Mouse (Mus musculus) forebrain, embryonic 14.5 days (tissue): ENCODE measurements around the gene Supt4a. TPM values are rescaled to one million over a fixed set of nuclear protein-coding genes. Genes with fewer than 3 reads are reported as not detected.

Source experiments
- ATAC-seq: fragments of 200-750 bp; cut with Nextera tagmentation; 2 replicates; pipeline ENCODE4 v1.8.0; 2017; ENCODE audit warnings: mild to moderate bottlenecking, moderate library complexity
- DNase-seq: peaks from one replicate; pipeline ENCODE4 v3.0.0-alpha.2; 2015; ENCODE audit warnings: low spot score
- H3K27ac ChIP-seq: fragments of 300-500 bp; sonication (generic); 2 replicates; pipeline ENCODE4 v1.5.1; 2014; ENCODE audit warnings: low read depth, mild to moderate bottlenecking, control low read depth, low read length, moderate library complexity
- H3K27me3 ChIP-seq: fragments of 300-500 bp; sonication (generic); replicated peaks from 2 replicates; pipeline ENCODE4 v1.6.1; 2014; ENCODE audit warnings: low read length, control low read depth, mixed read lengths; ENCODE audit not compliant: control insufficient read depth, insufficient read depth
- H3K36me3 ChIP-seq: fragments of 300-500 bp; sonication (generic); 2 replicates; pipeline ENCODE4 v1.6.1; 2014; ENCODE audit warnings: low read length, control low read depth; ENCODE audit not compliant: control insufficient read depth, insufficient read depth
- H3K4me1 ChIP-seq: fragments of 300-500 bp; sonication (generic); 2 replicates; pipeline ENCODE4 v1.6.1; 2014; ENCODE audit warnings: antibody characterized with exemption, low read length, control low read depth; ENCODE audit not compliant: control insufficient read depth, insufficient read depth
- H3K4me2 ChIP-seq: fragments of 300-500 bp; sonication (generic); 2 replicates; pipeline ENCODE4 v1.6.1; 2014; ENCODE audit warnings: mild to moderate bottlenecking, control low read depth, low read length
- H3K4me3 ChIP-seq: fragments of 300-500 bp; sonication (generic); 2 replicates; pipeline ENCODE4 v1.5.1; 2014; ENCODE audit warnings: low read depth, low read length, control low read depth
- H3K9ac ChIP-seq: fragments of 300-500 bp; sonication (generic); 2 replicates; pipeline ENCODE4 v1.6.1; 2014; ENCODE audit warnings: mild to moderate bottlenecking, low read length, control low read depth, moderate library complexity
- H3K9me3 ChIP-seq: fragments of 300-500 bp; sonication (generic); replicated peaks from 2 replicates; pipeline ENCODE4 v1.6.1; 2016; ENCODE audit warnings: low read length, control low read depth, mixed read lengths; ENCODE audit not compliant: control insufficient read depth
- WGBS: fragments of 180-500 bp; shearing (Covaris S2); extraction: QIAGEN DNeasy Blood & Tissue Kit; methylation state at CpG from one replicate; pipeline ENCODE4 v1.1.7; 2014; 5-methylcytosine and 5-hydroxymethylcytosine counted together
- polyA plus RNA-seq: library from polyadenylated mRNA; unstranded; fragments of >200 nt; fragmentation: Nextera tagmentation; extraction: Ambion mirVana; gene quantifications from 2 replicates; pipeline ENCODE4 v1.2.1, GENCODE M21; 2014

Supt4a gene
- polyA plus RNA-seq, 1 experiment from 2014 or later = 203 TPM

- peaks cover 9% of the 10 kb centered on the region; the same call in 1 of the 2 replicates for H3K27me3 ChIP-seq
- H3K4me3 ChIP-seq = no peak overlapping the region
- H3K4me1 ChIP-seq = peaks cover 24% of the 10 kb centered on the region
- ATAC-seq (no peak), DNase-seq (no peak)
- no peak overlapping the region for H3K9ac ChIP-seq
- H3K27ac ChIP-seq = no peak overlapping the region
- WGBS = 76% methylated on average over 4 of the region's 4 CpGs
- no peaks in the 10 kb centered on the region for H3K36me3 ChIP-seq
- no peaks in the 10 kb centered on the region for H3K9me3 ChIP-seq
- H3K4me2 ChIP-seq = no peak overlapping the region
These were observed 21.7 kb downstream of the Supt4a start for GRCm38 (mm10) chr11:87758957-87759608.

GRCm38 (mm10) chr11:87759609-87760005 is 22.3 kb downstream of the Supt4a start:
- Histone ChIP-seq H3K9ac (peak overlapping the region; percentile 82; the same call in 1 of the 2 replicates), H3K36me3 (no peaks in the 10 kb centered on the region), H3K4me2 (peak overlapping the region; percentile 96; the same call in 1 of the 2 replicates), H3K4me3 (peak overlapping the region; percentile 58; the same call in 1 of the 2 replicates), H3K9me3 (no peaks in the 10 kb centered on the region), H3K4me1 (peaks cover 25% of the 10 kb centered on the region), H3K27me3 (peaks cover 9% of the 10 kb centered on the region; the same call in 1 of the 2 replicates), H3K27ac (no peak overlapping the region)
- ATAC-seq (no peak), DNase-seq (peak; percentile 37)
- WGBS = 5% methylated on average over 3 of the region's 3 CpGs

GRCm38 (mm10) chr11:87760301-87761081 is 23.1 kb downstream of the Supt4a start, which contains the start of gene Tspoap1:
Gene Tspoap1, plus strand, starts transcription at chr11:87760541.
- H3K36me3 ChIP-seq = no peaks in the 10 kb centered on the region
- H3K27me3 ChIP-seq = peaks cover 9% of the 10 kb centered on the region; the same call in 1 of the 2 replicates
- no peaks in the 10 kb centered on the region for H3K9me3 ChIP-seq
- 4% methylated on average over 23 of the region's 23 CpGs for WGBS
- H3K4me1 ChIP-seq = peaks cover 31% of the 10 kb centered on the region
- DNase-seq = peak; percentile 91
- H3K9ac ChIP-seq = peak within 1 kb of the TSS; percentile 82
- peak; percentile 81 for ATAC-seq
- H3K4me3 ChIP-seq = peak within 1 kb of the TSS; percentile 58
- H3K27ac ChIP-seq = peak within 1 kb of the TSS; percentile 80
- peak within 1 kb of the TSS; percentile 96 for H3K4me2 ChIP-seq

- Histone ChIP-seq H3K4me3 (peak overlapping the region; percentile 58), H3K4me1 (peaks cover 31% of the 10 kb centered on the region), H3K9ac (peak overlapping the region; percentile 82), H3K27me3 (peaks cover 9% of the 10 kb centered on the region; the same call in 1 of the 2 replicates), H3K27ac (no peak overlapping the region), H3K9me3 (no peaks in the 10 kb centered on the region), H3K4me2 (peak overlapping the region; percentile 96), H3K36me3 (no peaks in the 10 kb centered on the region)
- ATAC-seq (no peak), DNase-seq (no peak)
- WGBS = 63% methylated on average over 11 of the region's 11 CpGs
These were observed 23.9 kb downstream of the Supt4a start for GRCm38 (mm10) chr11:87761181-87761721.

- H3K27me3 ChIP-seq = peaks cover 9% of the 10 kb centered on the region; the same call in 1 of the 2 replicates
These were observed 24.7 kb downstream of the Supt4a start for GRCm38 (mm10) chr11:87761806-87762701.

GRCm38 (mm10) chr11:87762702-87763385 is 25.5 kb downstream of the Supt4a start:
- Histone ChIP-seq H3K27ac (peak overlapping the region; percentile 44), H3K36me3 (0 out of 2 replicates have a peak, but pooled peaks cover 10% of the 10 kb centered on the region), H3K9ac (peak overlapping the region; percentile 82), H3K4me1 (peaks cover 31% of the 10 kb centered on the region), H3K27me3 (peaks cover 9% of the 10 kb centered on the region; the same call in 1 of the 2 replicates), H3K4me3 (peak overlapping the region; percentile 58), H3K9me3 (no peaks in the 10 kb centered on the region), H3K4me2 (peak overlapping the region; percentile 96)
- 43% methylated on average over 12 of the region's 12 CpGs for WGBS
- DNase-seq (peak; percentile 5), ATAC-seq (no peak)

More at GRCm38 (mm10) chr11:87761806-87762701, 24.7 kb downstream of the Supt4a start:
- peak overlapping the region; percentile 58 for H3K4me3 ChIP-seq
- ATAC-seq (no peak), DNase-seq (no peak)
- H3K27ac ChIP-seq = no peak overlapping the region
- 0 out of 2 replicates have a peak, but pooled peaks cover 6% of the 10 kb centered on the region for H3K36me3 ChIP-seq
- peak overlapping the region; percentile 96 for H3K4me2 ChIP-seq
- peaks cover 31% of the 10 kb centered on the region for H3K4me1 ChIP-seq
- H3K9me3 ChIP-seq = no peaks in the 10 kb centered on the region
- H3K9ac ChIP-seq = peak overlapping the region; percentile 82
- WGBS = 77% methylated on average over 14 of the region's 14 CpGs

GRCm38 (mm10) chr11:87763511-87763987 is 26.2 kb downstream of the Supt4a start:
- H3K4me3 ChIP-seq = peak overlapping the region; percentile 58
- peak overlapping the region; percentile 96 for H3K4me2 ChIP-seq
- ATAC-seq (peak; percentile 45), DNase-seq (peak; percentile 76)
- peaks cover 17% of the 10 kb centered on the region; the same call in 1 of the 2 replicates for H3K36me3 ChIP-seq
- under 1% methylated on average over 17 of the region's 17 CpGs for WGBS
- H3K27me3 ChIP-seq = peaks cover 9% of the 10 kb centered on the region; the same call in 1 of the 2 replicates
- peak overlapping the region; percentile 82 for H3K9ac ChIP-seq
- H3K27ac ChIP-seq = peak overlapping the region; percentile 44
- no peaks in the 10 kb centered on the region for H3K9me3 ChIP-seq
- peaks cover 31% of the 10 kb centered on the region for H3K4me1 ChIP-seq
